Mouse (Mus musculus): Measurements from ENCODE around the gene Camk2b. TPM values are rescaled to one million over a fixed set of nuclear protein-coding genes. Genes with fewer than 3 reads are reported as not detected.

Gene Camk2b
- polyA plus RNA-seq, 1 experiment from 2014 or later = 3.4 TPM

GRCm38 (mm10) chr11:5990910-5991309, 75.3 kb downstream of the Camk2b start:
- no peak overlapping the region for H3K9ac ChIP-seq (ENCODE audit: low read length)
- no peaks in the 10 kb centered on the region for H3K36me3 ChIP-seq (ENCODE audit: control insufficient read depth, insufficient read depth, low read length)
- no peaks in the 10 kb centered on the region for H3K4me1 ChIP-seq (replicated peaks; ENCODE audit: control insufficient read depth, insufficient read depth, low read length)
- WGBS = 33% methylated on average over 4 of the region's 4 CpGs
- no peak overlapping the region for H3K4me2 ChIP-seq (ENCODE audit: low read length)
- no peak overlapping the region for H3K27ac ChIP-seq (ENCODE audit: low read depth)
- H3K27me3 ChIP-seq (replicated peaks; ENCODE audit: control insufficient read depth, insufficient read depth, low read length) = no peaks in the 10 kb centered on the region
- no peak for ATAC-seq (replicated peaks; ENCODE audit: low FRiP score, low TSS enrichment, low read depth)
- no peak overlapping the region for H3K4me3 ChIP-seq (ENCODE audit: low read depth, low read length)
- DNase-seq (ENCODE audit: low spot score) = peak; percentile 77
- H3K9me3 ChIP-seq (ENCODE audit: control insufficient read depth, low read length) = no peaks in the 10 kb centered on the region

DNA sequence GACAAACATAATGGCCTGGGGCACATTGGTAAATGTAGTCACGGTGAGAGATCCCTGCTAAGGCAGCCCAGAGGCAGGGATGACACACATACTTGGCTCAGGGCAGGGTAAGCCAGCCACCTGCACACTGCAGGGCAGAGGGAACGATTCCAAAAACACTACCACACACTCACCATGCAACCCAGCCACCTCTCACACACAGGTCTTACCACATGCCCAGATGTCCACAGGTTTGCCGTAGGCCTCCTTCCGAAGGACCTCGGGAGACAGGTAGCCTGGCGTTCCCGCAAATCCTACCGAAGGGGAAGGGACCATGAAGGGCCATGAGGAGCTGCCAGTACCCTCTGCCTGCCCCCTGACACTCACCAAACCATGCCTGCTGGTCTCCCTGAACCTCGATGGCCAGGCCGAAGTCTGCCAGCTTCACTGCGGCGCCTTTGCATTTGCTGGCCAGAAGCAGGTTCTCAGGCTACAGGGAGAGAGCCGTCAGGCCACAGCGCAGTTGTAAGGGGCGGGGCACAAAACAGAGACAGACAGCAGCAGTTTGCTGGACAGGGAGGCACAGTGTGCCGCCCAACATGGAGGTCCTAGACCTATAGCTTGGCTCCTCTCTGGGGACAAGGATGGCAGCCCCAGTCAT, 76.1 kb downstream of the Camk2b start:
- H3K4me3 ChIP-seq (ENCODE audit: low read depth, low read length) = no peak overlapping the region
- 86% methylated on average over 16 of the region's 16 CpGs for WGBS
- H3K4me2 ChIP-seq (ENCODE audit: low read length) = no peak overlapping the region

DNA sequence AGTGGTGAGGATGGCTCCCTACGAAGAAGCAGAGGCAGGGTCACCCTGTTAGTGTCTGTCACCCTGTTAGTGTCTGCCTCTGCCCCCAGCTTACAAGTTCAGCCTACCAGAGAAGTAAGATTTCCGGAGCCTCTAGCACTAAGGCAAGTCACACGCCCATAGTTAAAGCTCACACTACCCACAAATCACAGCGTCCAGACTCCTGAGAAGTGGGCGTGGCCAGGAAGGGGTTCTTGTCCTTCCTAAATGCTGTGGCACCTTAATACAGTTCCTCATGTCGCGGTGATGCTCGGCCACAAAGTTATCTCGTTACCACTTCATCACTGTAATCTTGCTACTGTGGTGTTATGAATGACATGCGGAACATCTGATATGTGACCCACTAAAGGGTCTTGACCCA, 78.0 kb downstream of the Camk2b start:
- H3K27me3 ChIP-seq (replicated peaks; ENCODE audit: control insufficient read depth, insufficient read depth, low read length) = no peaks in the 10 kb centered on the region
- no peak overlapping the region for H3K4me2 ChIP-seq (ENCODE audit: low read length)
- no peak for ATAC-seq (replicated peaks; ENCODE audit: low FRiP score, low TSS enrichment, low read depth)
- no peaks in the 10 kb centered on the region for H3K9me3 ChIP-seq (ENCODE audit: control insufficient read depth, low read length)
- no peak overlapping the region for H3K9ac ChIP-seq (ENCODE audit: low read length)
- H3K4me3 ChIP-seq (ENCODE audit: low read depth, low read length) = no peak overlapping the region
- H3K36me3 ChIP-seq (ENCODE audit: control insufficient read depth, insufficient read depth, low read length) = no peaks in the 10 kb centered on the region
- H3K4me1 ChIP-seq (replicated peaks; ENCODE audit: control insufficient read depth, insufficient read depth, low read length) = no peaks in the 10 kb centered on the region
- 76% methylated on average over 10 of the region's 10 CpGs for WGBS
- no peak overlapping the region for H3K27ac ChIP-seq (ENCODE audit: low read depth)
- no peak for DNase-seq (ENCODE audit: low spot score)

More for the DNA sequence above, 76.1 kb downstream of the Camk2b start:
- no peaks in the 10 kb centered on the region for H3K36me3 ChIP-seq (ENCODE audit: control insufficient read depth, insufficient read depth, low read length)
- ATAC-seq (replicated peaks; ENCODE audit: low FRiP score, low TSS enrichment, low read depth) = no peak
- no peaks in the 10 kb centered on the region for H3K4me1 ChIP-seq (replicated peaks; ENCODE audit: control insufficient read depth, insufficient read depth, low read length)
- no peaks in the 10 kb centered on the region for H3K27me3 ChIP-seq (replicated peaks; ENCODE audit: control insufficient read depth, insufficient read depth, low read length)
- no peak overlapping the region for H3K9ac ChIP-seq (ENCODE audit: low read length)
- H3K9me3 ChIP-seq (ENCODE audit: control insufficient read depth, low read length) = no peaks in the 10 kb centered on the region
- no peak overlapping the region for H3K27ac ChIP-seq (ENCODE audit: low read depth)
- no peak for DNase-seq (ENCODE audit: low spot score)

DNA sequence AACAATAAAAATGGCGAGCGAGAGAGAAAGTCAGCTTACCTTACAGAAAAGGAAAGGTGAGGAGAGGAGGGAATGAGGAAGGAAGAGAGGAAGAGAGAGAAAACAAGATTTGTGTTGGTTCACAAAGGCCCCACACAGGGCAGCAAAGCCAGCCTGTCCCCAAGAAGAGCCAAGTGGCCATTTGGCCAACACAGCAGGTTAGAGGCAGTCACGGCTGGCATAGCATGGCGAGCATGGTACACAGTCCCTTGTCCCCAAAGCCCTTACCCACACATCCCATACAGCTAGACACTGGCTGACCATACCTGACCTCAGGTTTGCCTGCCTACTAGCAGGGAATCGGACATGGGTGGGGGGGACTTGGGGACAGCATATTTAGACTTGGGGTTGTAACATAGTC, 82.5 kb downstream of the Camk2b start:
- no peaks in the 10 kb centered on the region for H3K36me3 ChIP-seq (ENCODE audit: control insufficient read depth, insufficient read depth, low read length)
- H3K4me3 ChIP-seq (ENCODE audit: low read depth, low read length) = no peak overlapping the region
- no peaks in the 10 kb centered on the region for H3K27me3 ChIP-seq (replicated peaks; ENCODE audit: control insufficient read depth, insufficient read depth, low read length)
- no peak for DNase-seq (ENCODE audit: low spot score)
- no peak for ATAC-seq (replicated peaks; ENCODE audit: low FRiP score, low TSS enrichment, low read depth)
- no peak overlapping the region for H3K4me2 ChIP-seq (ENCODE audit: low read length)
- no peak overlapping the region for H3K27ac ChIP-seq (ENCODE audit: low read depth)
- no peaks in the 10 kb centered on the region for H3K4me1 ChIP-seq (replicated peaks; ENCODE audit: control insufficient read depth, insufficient read depth, low read length)
- no peak overlapping the region for H3K9ac ChIP-seq (ENCODE audit: low read length)
- WGBS = 90% methylated on average over 5 of the region's 5 CpGs
- no peaks in the 10 kb centered on the region for H3K9me3 ChIP-seq (ENCODE audit: control insufficient read depth, low read length)

DNA sequence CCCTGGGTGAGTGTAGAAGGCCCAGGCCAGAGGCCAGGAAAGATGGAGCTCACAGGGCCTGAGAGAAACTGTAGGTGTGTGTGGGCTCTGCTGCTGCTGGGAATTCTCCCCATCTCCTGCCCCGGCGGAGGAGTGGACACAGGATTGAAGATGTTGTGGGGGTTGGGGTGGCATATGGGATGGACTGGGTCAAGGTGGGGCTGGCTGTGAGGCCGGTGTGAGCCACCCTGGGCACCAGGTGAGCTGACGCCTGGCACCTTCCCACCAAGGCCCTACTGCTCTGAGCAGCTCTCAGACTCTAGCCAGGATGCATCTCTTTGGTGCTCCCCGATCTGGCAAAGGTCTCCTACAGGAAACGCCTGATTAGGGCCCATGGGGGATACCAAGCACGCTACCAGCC, 84.8 kb downstream of the Camk2b start:
- no peaks in the 10 kb centered on the region for H3K27me3 ChIP-seq (replicated peaks; ENCODE audit: control insufficient read depth, insufficient read depth, low read length)
- H3K27ac ChIP-seq (ENCODE audit: low read depth) = no peak overlapping the region
- DNase-seq (ENCODE audit: low spot score) (no peak), ATAC-seq (replicated peaks; ENCODE audit: low FRiP score, low TSS enrichment, low read depth) (no peak)
- H3K4me3 ChIP-seq (ENCODE audit: low read depth, low read length) = no peak overlapping the region
- 90% methylated on average over 7 of the region's 7 CpGs for WGBS
- no peaks in the 10 kb centered on the region for H3K36me3 ChIP-seq (ENCODE audit: control insufficient read depth, insufficient read depth, low read length)
- no peak overlapping the region for H3K4me2 ChIP-seq (ENCODE audit: low read length)
- no peaks in the 10 kb centered on the region for H3K4me1 ChIP-seq (replicated peaks; ENCODE audit: control insufficient read depth, insufficient read depth, low read length)
- H3K9ac ChIP-seq (ENCODE audit: low read length) = no peak overlapping the region
- H3K9me3 ChIP-seq (ENCODE audit: control insufficient read depth, low read length) = no peaks in the 10 kb centered on the region

DNA sequence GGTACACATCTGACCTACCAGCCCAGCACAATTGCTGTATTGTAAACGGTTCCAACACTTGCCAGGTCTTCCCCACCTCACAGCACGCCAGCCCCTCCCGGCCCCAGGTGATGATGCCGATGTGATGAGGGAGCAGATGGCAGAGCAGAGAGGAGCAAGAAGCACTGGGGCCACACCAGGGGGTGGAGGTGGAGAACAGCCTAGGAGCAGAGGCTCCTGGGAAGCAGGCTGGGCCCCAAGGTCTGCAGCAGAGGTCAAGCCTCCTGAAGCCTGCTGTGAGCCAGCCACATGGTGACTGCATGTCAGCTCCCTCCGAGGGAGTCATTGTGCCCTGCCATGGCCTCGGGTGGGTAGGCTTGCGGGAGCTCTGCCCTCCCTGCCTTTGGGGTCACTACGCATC, 85.6 kb downstream of the Camk2b start:
- Histone ChIP-seq H3K4me2 (ENCODE audit: low read length) (no peak overlapping the region), H3K27ac (ENCODE audit: low read depth) (no peak overlapping the region), H3K9me3 (ENCODE audit: control insufficient read depth, low read length) (no peaks in the 10 kb centered on the region), H3K27me3 (replicated peaks; ENCODE audit: control insufficient read depth, insufficient read depth, low read length) (no peaks in the 10 kb centered on the region), H3K4me3 (ENCODE audit: low read depth, low read length) (no peak overlapping the region), H3K9ac (ENCODE audit: low read length) (no peak overlapping the region), H3K36me3 (ENCODE audit: control insufficient read depth, insufficient read depth, low read length) (no peaks in the 10 kb centered on the region), H3K4me1 (replicated peaks; ENCODE audit: control insufficient read depth, insufficient read depth, low read length) (no peaks in the 10 kb centered on the region)
- 60% methylated on average over 8 of the region's 8 CpGs for WGBS
- ATAC-seq (replicated peaks; ENCODE audit: low FRiP score, low TSS enrichment, low read depth) (no peak), DNase-seq (ENCODE audit: low spot score) (no peak)

DNA sequence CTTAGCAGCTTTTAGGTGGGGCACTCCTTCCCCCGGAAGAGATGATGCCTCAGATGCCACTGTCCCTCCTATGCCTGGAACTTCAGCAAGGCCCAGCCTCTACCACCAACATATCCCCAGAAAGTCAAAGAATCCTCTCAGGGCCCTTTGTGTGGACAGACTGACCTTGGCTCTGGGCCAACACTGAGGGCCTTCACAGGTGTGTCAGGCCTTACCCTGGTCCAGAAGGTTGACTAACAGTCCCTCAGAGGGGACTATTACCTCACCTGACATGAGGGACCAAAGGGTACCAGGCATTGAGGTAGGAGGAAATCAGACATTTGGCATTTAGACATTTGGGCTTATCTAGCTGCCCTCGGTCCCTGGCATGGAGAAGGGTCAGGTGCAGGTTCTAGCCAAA, 86.1 kb downstream of the Camk2b start:
- no peak overlapping the region for H3K4me3 ChIP-seq (ENCODE audit: low read depth, low read length)
- no peak for ATAC-seq (replicated peaks; ENCODE audit: low FRiP score, low TSS enrichment, low read depth)
- 83% methylated on average over 2 of the region's 2 CpGs for WGBS

DNA sequence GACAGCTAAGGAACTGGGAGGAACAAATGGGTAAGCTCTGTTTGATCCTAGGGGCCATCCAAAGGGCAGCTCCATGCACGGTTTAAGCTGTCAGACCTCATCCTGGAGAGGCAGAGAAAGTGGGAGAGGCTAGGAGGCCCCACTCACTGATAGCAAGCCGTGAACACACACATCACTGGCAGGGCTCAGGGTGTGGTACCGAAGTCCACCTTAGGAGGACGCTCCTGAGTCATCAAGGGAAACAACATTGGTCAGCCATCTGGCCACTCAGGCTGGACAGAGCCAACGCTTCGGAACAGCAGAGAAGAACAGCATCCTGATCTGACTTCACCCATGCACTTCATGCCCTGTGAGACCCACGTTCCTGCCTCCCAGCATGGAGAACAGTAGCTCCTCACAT, 87.1 kb downstream of the Camk2b start:
- Histone ChIP-seq H3K9ac (ENCODE audit: low read length) (no peak overlapping the region), H3K27me3 (replicated peaks; ENCODE audit: control insufficient read depth, insufficient read depth, low read length) (no peaks in the 10 kb centered on the region), H3K9me3 (ENCODE audit: control insufficient read depth, low read length) (no peaks in the 10 kb centered on the region), H3K36me3 (ENCODE audit: control insufficient read depth, insufficient read depth, low read length) (no peaks in the 10 kb centered on the region), H3K4me1 (replicated peaks; ENCODE audit: control insufficient read depth, insufficient read depth, low read length) (no peaks in the 10 kb centered on the region), H3K4me3 (ENCODE audit: low read depth, low read length) (no peak overlapping the region), H3K27ac (ENCODE audit: low read depth) (no peak overlapping the region), H3K4me2 (ENCODE audit: low read length) (no peak overlapping the region)
- WGBS = 73% methylated on average over 7 of the region's 7 CpGs
- ATAC-seq (replicated peaks; ENCODE audit: low FRiP score, low TSS enrichment, low read depth) (no peak), DNase-seq (ENCODE audit: low spot score) (no peak)

More for the DNA sequence above, 86.1 kb downstream of the Camk2b start:
- Histone ChIP-seq H3K27me3 (replicated peaks; ENCODE audit: control insufficient read depth, insufficient read depth, low read length) (no peaks in the 10 kb centered on the region), H3K9me3 (ENCODE audit: control insufficient read depth, low read length) (no peaks in the 10 kb centered on the region), H3K36me3 (ENCODE audit: control insufficient read depth, insufficient read depth, low read length) (no peaks in the 10 kb centered on the region), H3K9ac (ENCODE audit: low read length) (no peak overlapping the region), H3K4me1 (replicated peaks; ENCODE audit: control insufficient read depth, insufficient read depth, low read length) (no peaks in the 10 kb centered on the region), H3K27ac (ENCODE audit: low read depth) (no peak overlapping the region), H3K4me2 (ENCODE audit: low read length) (no peak overlapping the region)
- no peak for DNase-seq (ENCODE audit: low spot score)

GRCm38 (mm10) chr11:5976106-5976505, 90.1 kb downstream of the Camk2b start:
- peaks cover 10% of the 10 kb centered on the region; the same call in 1 of the 2 replicates for H3K4me1 ChIP-seq (replicated peaks; ENCODE audit: control insufficient read depth, insufficient read depth, low read length)
- H3K4me3 ChIP-seq (ENCODE audit: low read depth, low read length) = no peak overlapping the region
- no peaks in the 10 kb centered on the region for H3K36me3 ChIP-seq (ENCODE audit: control insufficient read depth, insufficient read depth, low read length)
- no peak for DNase-seq (ENCODE audit: low spot score)
- H3K9me3 ChIP-seq (ENCODE audit: control insufficient read depth, low read length) = no peaks in the 10 kb centered on the region
- no peak overlapping the region for H3K27ac ChIP-seq (ENCODE audit: low read depth)
- H3K4me2 ChIP-seq (ENCODE audit: low read length) = no peak overlapping the region
- no peaks in the 10 kb centered on the region for H3K27me3 ChIP-seq (replicated peaks; ENCODE audit: control insufficient read depth, insufficient read depth, low read length)
- H3K9ac ChIP-seq (ENCODE audit: low read length) = no peak overlapping the region
- ATAC-seq (replicated peaks; ENCODE audit: low FRiP score, low TSS enrichment, low read depth) = no peak
- WGBS = 17% methylated on average over 9 of the region's 9 CpGs

All from intestine, embryonic 14.5 days (tissue).